Mouse (Mus musculus) bone marrow, adult 2 months (tissue): ENCODE results near the gene Cacnb3.

Experiments
- CTCF ChIP-seq: fragments of 200-500 bp; IDR thresholded peaks from 2 replicates; pipeline ENCODE4 v1.5.1; 2011; ENCODE audit warnings: low read length, control low read depth; ENCODE audit not compliant: control insufficient read depth, insufficient read depth
- POLR2A ChIP-seq: fragments of 200-500 bp; IDR thresholded peaks from 2 replicates; pipeline ENCODE4 v1.6.1; 2011; ENCODE audit warnings: low read depth, mild to moderate bottlenecking, control low read depth, low read length, borderline replicate concordance; ENCODE audit not compliant: control insufficient read depth

GRCm38 (mm10) chr15:98615751-98616150 lies 14.9 kb upstream of the Cacnb3 start:
- TF ChIP-seq POLR2A (no peak), CTCF (no peak)
